In the genomic region with DNA sequence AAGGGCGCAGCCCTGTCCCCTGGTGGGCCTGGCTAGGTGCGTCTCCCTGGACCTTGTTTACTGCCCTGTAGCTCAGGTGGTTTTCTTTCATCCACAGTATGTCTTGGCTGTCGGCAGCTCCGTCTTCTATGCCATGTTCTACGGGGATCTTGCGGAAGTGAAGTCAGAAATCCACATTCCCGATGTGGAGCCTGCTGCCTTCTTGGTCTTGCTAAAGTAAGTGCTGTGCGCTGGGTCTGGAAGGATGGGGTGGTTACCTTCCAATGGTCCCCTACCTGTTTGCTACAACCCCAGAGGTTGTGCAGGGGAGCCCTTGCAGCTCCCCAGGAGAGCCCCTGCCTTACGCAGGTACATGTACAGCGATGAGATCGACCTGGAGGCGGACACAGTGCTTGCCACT, we compare ENCODE assay signal across 8 mouse cellular contexts. TPM values are rescaled to one million over a fixed set of nuclear protein-coding genes. Genes with fewer than 3 reads are reported as not detected.
DNase-seq lines count a peak whose midpoint lies in the region; ATAC-seq lines count a peak whose summit lies in the region.

No protein-coding gene starts in this region.

- no peak for ATAC-seq in neural tube, embryonic 11.5 days (ENCODE audit: insufficient read depth, low FRiP score, low TSS enrichment)
- no peak for ATAC-seq in limb, embryonic 12.5 days (ENCODE audit: insufficient number of reproducible peaks, insufficient read depth, low FRiP score, low TSS enrichment, low read depth)
- ATAC-seq in stomach, embryonic 15.5 days (ENCODE audit: insufficient read depth, low FRiP score, low read depth), result no peak
- ATAC-seq in frontal cortex, adult (ENCODE audit: low TSS enrichment), result no peak; the same call in 1 of the 2 replicates

- no peaks in the 10 kb centered on the region for H3K9me3 ChIP-seq in neural tube, embryonic 11.5 days (ENCODE audit: control insufficient read depth, low read length)
- no peaks in the 10 kb centered on the region for H3K9me3 ChIP-seq in limb, embryonic 12.5 days
- H3K9me3 ChIP-seq in stomach, embryonic 15.5 days, result no peaks in the 10 kb centered on the region

- peak overlapping the region; percentile 70 for H3K4me3 ChIP-seq in neural tube, embryonic 11.5 days (ENCODE audit: low read depth, low read length)
- H3K4me3 ChIP-seq in limb, embryonic 12.5 days (replicated peaks), result peak overlapping the region; percentile 69
- H3K4me3 ChIP-seq in stomach, embryonic 15.5 days (replicated peaks), result peak overlapping the region; percentile 71

- no peaks in the 10 kb centered on the region for H3K27me3 ChIP-seq in neural tube, embryonic 11.5 days (ENCODE audit: control insufficient read depth, insufficient read depth, low read length)
- H3K27me3 ChIP-seq in limb, embryonic 12.5 days, result no peaks in the 10 kb centered on the region
- H3K27me3 ChIP-seq in stomach, embryonic 15.5 days (replicated peaks), result no peaks in the 10 kb centered on the region

- peak overlapping the region; percentile 86 for H3K9ac ChIP-seq in neural tube, embryonic 11.5 days (ENCODE audit: low read length)
- H3K9ac ChIP-seq in limb, embryonic 12.5 days (replicated peaks), result peak overlapping the region; percentile 89
- H3K9ac ChIP-seq in stomach, embryonic 15.5 days, result peak overlapping the region; percentile 67

- peaks cover 5% of the 10 kb centered on the region for H3K4me1 ChIP-seq in neural tube, embryonic 11.5 days (ENCODE audit: control insufficient read depth, insufficient read depth, low read length)
- H3K4me1 ChIP-seq in limb, embryonic 12.5 days (replicated peaks), result peaks cover 14% of the 10 kb centered on the region
- peaks cover 9% of the 10 kb centered on the region for H3K4me1 ChIP-seq in stomach, embryonic 15.5 days

- H3K36me3 ChIP-seq in neural tube, embryonic 11.5 days (ENCODE audit: control insufficient read depth, insufficient read depth, low read length), result peaks cover 9% of the 10 kb centered on the region
- H3K36me3 ChIP-seq in limb, embryonic 12.5 days, result peaks cover 79% of the 10 kb centered on the region
- H3K36me3 ChIP-seq in stomach, embryonic 15.5 days, result peaks cover 44% of the 10 kb centered on the region

- peak overlapping the region; percentile 57 for H3K27ac ChIP-seq in neural tube, embryonic 11.5 days (ENCODE audit: low read depth, low read length)
- peak overlapping the region; percentile 90 for H3K27ac ChIP-seq in limb, embryonic 12.5 days
- peak overlapping the region; percentile 90 for H3K27ac ChIP-seq in stomach, embryonic 15.5 days

- H3K4me2 ChIP-seq in neural tube, embryonic 11.5 days (ENCODE audit: low read depth), result peak overlapping the region; percentile 88
- H3K4me2 ChIP-seq in limb, embryonic 12.5 days, result peak overlapping the region; percentile 79
- peak overlapping the region; percentile 92 for H3K4me2 ChIP-seq in stomach, embryonic 15.5 days

- 48% methylated on average over 12 of the region's 12 CpGs for WGBS in neural tube, embryonic 11.5 days
- 42% methylated on average over 12 of the region's 12 CpGs for WGBS in limb, embryonic 12.5 days
- 41% methylated on average over 12 of the region's 12 CpGs for WGBS in stomach, embryonic 15.5 days

- peak; percentile 58 for DNase-seq in cerebellum, adult 9-11 months
- no peak for DNase-seq in cerebellum, postnatal 10 days
- no peak for DNase-seq in neural tube, embryonic 11.5 days (ENCODE audit: low spot score)
- no peak for DNase-seq in neural tube, embryonic 10.5 days (ENCODE audit: extremely low spot score, low spot score)
- no peak for DNase-seq in spleen, postnatal 10 days (ENCODE audit: low spot score in 2 of 2)

RNA-seq across cellular contexts. Expression of a gene that starts 0.9 kb away (rescaled TPM):
- polyA plus RNA-seq in neural tube, embryonic 11.5 days (2014; fragmentation: Nextera tagmentation; extraction: Ambion mirVana), result 21.8 TPM in 2 replicates
- 25.7 and 29.1 TPM in 2 replicates for polyA plus RNA-seq in limb, embryonic 12.5 days (2016; fragmentation: Nextera tagmentation; extraction: Ambion mirVana)
- polyA plus RNA-seq in stomach, embryonic 15.5 days (2015; fragmentation: Nextera tagmentation; extraction: Ambion mirVana), result 21.9 and 22.2 TPM in 2 replicates

RNA-seq across cellular contexts. Expression of a gene that starts 23.3 kb away (rescaled TPM):
- 53.3 and 58.5 TPM in 2 replicates for polyA plus RNA-seq in neural tube, embryonic 11.5 days (2014; fragmentation: Nextera tagmentation; extraction: Ambion mirVana)
- 76.0 and 83.0 TPM in 2 replicates for polyA plus RNA-seq in limb, embryonic 12.5 days (2016; fragmentation: Nextera tagmentation; extraction: Ambion mirVana)
- 55.9 and 59.7 TPM in 2 replicates for polyA plus RNA-seq in stomach, embryonic 15.5 days (2015; fragmentation: Nextera tagmentation; extraction: Ambion mirVana)

RNA-seq across cellular contexts. Expression of a gene that starts 35.2 kb away (rescaled TPM):
- polyA plus RNA-seq in neural tube, embryonic 11.5 days (2014; fragmentation: Nextera tagmentation; extraction: Ambion mirVana), result 61.2 and 67.8 TPM in 2 replicates
- 81.6 and 95.2 TPM in 2 replicates for polyA plus RNA-seq in limb, embryonic 12.5 days (2016; fragmentation: Nextera tagmentation; extraction: Ambion mirVana)
- 88.1 and 95.0 TPM in 2 replicates for polyA plus RNA-seq in stomach, embryonic 15.5 days (2015; fragmentation: Nextera tagmentation; extraction: Ambion mirVana)

RNA-seq across cellular contexts. Expression of a gene that starts 37.2 kb away (rescaled TPM):
- polyA plus RNA-seq in neural tube, embryonic 11.5 days (2014; fragmentation: Nextera tagmentation; extraction: Ambion mirVana), result 22.1 and 25.1 TPM in 2 replicates
- 15.8 and 17.9 TPM in 2 replicates for polyA plus RNA-seq in limb, embryonic 12.5 days (2016; fragmentation: Nextera tagmentation; extraction: Ambion mirVana)
- polyA plus RNA-seq in stomach, embryonic 15.5 days (2015; fragmentation: Nextera tagmentation; extraction: Ambion mirVana), result 12.1 and 13.7 TPM in 2 replicates

RNA-seq across cellular contexts. Expression of a gene that starts 47.6 kb away (rescaled TPM):
- polyA plus RNA-seq in neural tube, embryonic 11.5 days (2014; fragmentation: Nextera tagmentation; extraction: Ambion mirVana), result 5.4 and 5.9 TPM in 2 replicates
- polyA plus RNA-seq in limb, embryonic 12.5 days (2016; fragmentation: Nextera tagmentation; extraction: Ambion mirVana), result 6.4 and 6.8 TPM in 2 replicates
- 6.0 and 7.0 TPM in 2 replicates for polyA plus RNA-seq in stomach, embryonic 15.5 days (2015; fragmentation: Nextera tagmentation; extraction: Ambion mirVana)
